Mouse (Mus musculus): ENCODE measurements around the gene Psmd2.

- TF ChIP-seq CTCF (IDR thresholded peaks at IDR 0.05; ENCODE audit: extremely low read depth, insufficient read length, insufficient replicate concordance, low read depth, low read length) (no peak), POLR2A (IDR thresholded peaks at IDR 0.05; ENCODE audit: low read depth, low read length) (peak; percentile 86)
Measured at GRCm38 (mm10) chr16:20672500-20672902, 21.0 kb downstream of the Psmd2 start.

Measured in small intestine, adult 2 months (tissue).